Mouse (Mus musculus) lung, adult 2 months (tissue): ENCODE data around the gene Clic4.

ENCODE experiments used
- CTCF ChIP-seq: fragments of 200-500 bp; IDR thresholded peaks from 2 replicates; pipeline ENCODE4 v1.5.1; 2011; ENCODE audit warnings: mild to moderate bottlenecking, low read length, control low read depth; ENCODE audit not compliant: insufficient read depth
- POLR2A ChIP-seq: fragments of 200-500 bp; IDR thresholded peaks from 2 replicates; pipeline ENCODE4 v1.6.1; 2011; ENCODE audit warnings: low read depth, mild to moderate bottlenecking, control low read depth, low read length, borderline replicate concordance; ENCODE audit errors: extremely low read depth

- TF ChIP-seq CTCF (no peak), POLR2A (no peak)
Observed at GRCm38 (mm10) chr4:135313761-135314241, 41.2 kb upstream of the Clic4 start.
